Mouse (Mus musculus): ENCODE results near the gene Ppp2r5a. TPM values are rescaled to one million over a fixed set of nuclear protein-coding genes. Genes with fewer than 3 reads are reported as not detected.

Ppp2r5a gene
- 100 to 1,000 TPM; 305 to 324 TPM for total RNA-seq (2023)

DNA sequence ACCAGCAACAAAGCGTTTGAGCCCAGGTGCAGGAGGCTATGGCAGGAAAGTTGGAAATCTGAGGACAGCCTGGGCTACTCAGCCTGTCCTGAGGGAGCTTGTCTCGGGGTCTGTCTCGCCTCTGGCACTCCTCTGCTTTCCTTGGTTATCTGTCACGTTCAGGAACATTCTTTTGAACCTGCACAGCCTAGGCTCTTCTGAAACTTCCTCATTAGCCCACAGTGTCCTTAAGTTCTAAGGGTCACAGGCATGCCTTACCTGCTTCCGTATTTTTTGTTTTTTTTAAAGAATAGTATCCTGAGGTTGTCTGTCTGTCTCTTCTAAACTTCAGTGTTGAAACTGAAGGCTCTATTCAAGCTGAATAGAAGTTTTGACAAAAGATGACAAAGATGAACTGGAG, at the start of gene Ppp2r5a:
Gene Ppp2r5a, minus strand, starts transcription at position 199 of the 400 bp plus-strand sequence.

DNA sequence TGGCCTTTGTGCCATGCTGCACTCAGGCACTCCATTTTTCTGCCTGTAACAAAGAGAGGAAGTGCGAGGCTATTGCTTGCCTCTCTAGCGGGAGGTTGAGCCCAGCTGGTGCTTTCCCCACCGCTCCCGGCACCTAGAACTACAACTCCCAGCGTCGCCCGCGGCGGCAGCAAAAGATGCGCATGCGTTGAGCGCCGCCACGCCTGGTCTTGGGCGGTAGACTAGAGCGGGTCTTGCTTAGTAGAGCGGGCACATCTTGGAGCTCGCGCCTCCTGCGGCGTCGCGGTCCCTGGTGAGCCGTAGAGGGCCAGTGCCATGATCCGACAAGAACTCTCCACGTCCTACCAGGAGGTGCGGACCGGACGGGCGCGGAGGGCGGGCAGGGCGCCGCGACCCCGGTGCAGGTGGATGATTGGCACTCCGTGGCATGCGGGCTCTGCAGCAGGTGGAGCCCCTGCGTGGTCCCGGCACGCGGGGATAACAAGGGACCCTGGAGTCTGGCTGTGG, 77.3 kb downstream of the Ppp2r5a start, which contains the start of gene Tmem206:
Gene Tmem206, plus strand, starts transcription at position 187 of the 507 bp plus-strand sequence.

DNA sequence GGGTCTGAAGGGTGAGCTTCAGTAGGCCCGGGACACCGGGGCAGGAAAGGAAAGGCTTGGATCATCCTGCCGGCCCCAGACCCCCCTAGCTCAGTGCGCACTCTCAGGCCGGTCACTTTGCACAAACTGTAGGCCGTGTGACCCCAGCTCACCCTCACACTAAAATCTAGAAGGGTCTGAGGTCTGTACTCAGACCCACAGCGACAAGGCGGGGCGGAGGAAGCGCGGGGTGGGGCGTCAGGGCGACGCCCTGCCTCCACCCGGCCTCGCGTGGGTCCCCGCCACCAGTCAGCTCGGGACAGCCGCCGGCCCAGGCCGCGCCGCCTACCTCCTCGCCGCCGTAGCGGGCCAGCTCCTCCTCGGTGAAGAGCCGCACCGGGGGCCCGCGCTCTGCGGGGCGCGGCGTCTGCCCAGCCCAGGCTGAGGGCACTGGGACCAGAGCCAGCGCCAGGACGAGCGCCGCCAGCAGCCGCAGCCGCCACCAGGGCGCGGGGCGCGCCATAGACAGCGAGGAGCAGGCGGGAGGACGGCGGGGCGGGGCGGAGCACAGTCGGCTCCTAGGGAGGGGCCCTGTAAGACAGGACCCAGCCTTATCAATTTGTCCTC, 85.4 kb downstream of the Ppp2r5a start, which contains the start of gene Nenf:
Gene Nenf, minus strand, starts transcription at position 604 of the 606 bp plus-strand sequence.

Other genes with a start within 250 kb of the Ppp2r5a start
- 10 to 100 TPM; 19.5 to 33.2 TPM for gene Fam71a, start 238.5 kb downstream of the Ppp2r5a start, total RNA-seq (2023)
- 100 to 1,000 TPM; 294 to 313 TPM for gene Atf3, start 185.2 kb downstream of the Ppp2r5a start, total RNA-seq (2023)
- gene Nenf, start 85.1 kb downstream of the Ppp2r5a start, total RNA-seq (2023) = 1 to 10 TPM; 6.2 to 7.0 TPM
- 1 to 10 TPM; 4.0 to 4.3 TPM for gene Tmem206, start 77.4 kb downstream of the Ppp2r5a start, total RNA-seq (2023)
- gene Dtl, start 172.3 kb upstream of the Ppp2r5a start, total RNA-seq (2023) = 10 to 100 TPM; 36.3 to 37.5 TPM
- 10 to 100 TPM; 28.8 to 30.7 TPM for gene Ints7, start 172.4 kb upstream of the Ppp2r5a start, total RNA-seq (2023)

Data from neutrophil, adult 83 days (primary cell).